Mouse (Mus musculus): ENCODE measurements around the gene Thada.
"Not testable (repeated sequence)": the region's sequence is repeated elsewhere in the genome, so short reads cannot be mapped to it uniquely, and the experiment has no call there.

- not testable (repeated sequence) for TF ChIP-seq GATA1 (IDR thresholded peaks at IDR 0.05; ENCODE audit: borderline replicate concordance, low read length); FLI1 (IDR thresholded peaks at IDR 0.05; ENCODE audit: low read length)
Measured at GRCm38 (mm10) chr17:84234785-84235184, 231.2 kb downstream of the Thada start.
